Mouse (Mus musculus): ENCODE data around the gene Rprd1b. TPM values are rescaled to one million over a fixed set of nuclear protein-coding genes. Genes with fewer than 3 reads are reported as not detected.

The Rprd1b gene
- polyA plus RNA-seq, 1 experiment from 2014 or later, result 64.4 TPM

DNA sequence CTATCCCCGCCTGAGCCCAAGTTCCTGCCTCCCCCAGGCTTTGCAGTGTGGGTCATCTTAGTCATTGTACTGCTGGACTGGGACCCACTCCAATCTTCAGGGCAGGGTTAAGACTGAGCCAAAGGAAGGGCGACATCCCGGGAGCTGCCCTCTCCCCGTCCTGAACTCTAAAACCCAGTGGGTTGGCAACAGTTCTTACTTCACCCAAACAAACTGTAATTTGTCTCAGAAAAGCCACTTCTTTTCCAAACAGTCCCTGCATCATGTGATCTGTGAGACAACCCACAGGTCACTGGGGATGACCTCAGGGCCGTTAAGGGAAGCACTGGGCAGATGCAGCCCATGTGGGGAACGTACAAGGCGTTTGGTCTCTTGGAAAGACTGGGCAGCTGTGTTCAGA, 107.9 kb downstream of the Rprd1b start:
- WGBS, result 40% methylated on average over 7 of the region's 7 CpGs
- Histone ChIP-seq H3K4me3 (no peak overlapping the region), H3K4me1 (peaks cover 16% of the 10 kb centered on the region), H3K36me3 (no peaks in the 10 kb centered on the region), H3K27ac (no peak overlapping the region), H3K9me3 (replicated peaks) (no peaks in the 10 kb centered on the region), H3K27me3 (ENCODE audit: low read depth, poor library complexity, severe bottlenecking) (no peaks in the 10 kb centered on the region)
- no peak for DNase-seq (ENCODE audit: low spot score)

- DNase-seq (ENCODE audit: low spot score), result no peak
- Histone ChIP-seq H3K9me3 (replicated peaks) (no peaks in the 10 kb centered on the region), H3K4me1 (peaks cover 9% of the 10 kb centered on the region; the same call in 1 of the 2 replicates), H3K4me3 (no peak overlapping the region), H3K27ac (no peak overlapping the region), H3K36me3 (no peaks in the 10 kb centered on the region), H3K27me3 (ENCODE audit: low read depth, poor library complexity, severe bottlenecking) (peaks cover 7% of the 10 kb centered on the region; the same call in 1 of the 2 replicates)
- 92% methylated on average over 12 of the region's 12 CpGs for WGBS
Observed at GRCm38 (mm10) chr2:158137771-158138170, 109.5 kb downstream of the Rprd1b start.

GRCm38 (mm10) chr2:158138778-158139177, 110.5 kb downstream of the Rprd1b start:
- Histone ChIP-seq H3K36me3 (no peaks in the 10 kb centered on the region), H3K27ac (no peak overlapping the region)

DNA sequence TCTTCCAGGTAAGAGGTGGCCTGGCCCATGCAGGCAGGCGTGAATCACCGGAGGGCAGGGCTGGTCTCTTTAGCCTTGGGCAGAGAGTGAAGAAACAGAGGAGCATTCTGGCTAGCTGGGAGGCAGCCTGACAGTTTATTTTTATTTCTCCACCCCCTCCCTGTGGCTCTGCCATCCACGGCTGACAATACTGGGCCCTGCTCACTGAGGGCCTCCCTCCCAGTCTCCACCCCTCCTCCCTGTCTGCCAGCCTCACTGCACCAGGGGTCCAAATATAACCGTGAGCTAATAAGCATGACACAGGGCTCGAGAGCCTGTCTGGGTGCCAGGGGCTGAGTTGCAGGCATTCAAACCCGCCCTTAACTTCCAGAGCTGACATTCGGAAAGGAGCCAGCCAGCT, 111.3 kb downstream of the Rprd1b start:
- H3K4me1 ChIP-seq, result peaks cover 28% of the 10 kb centered on the region
- DNase-seq (ENCODE audit: low spot score), result no peak
- no peaks in the 10 kb centered on the region for H3K9me3 ChIP-seq (replicated peaks)
- 38% methylated on average over 7 of the region's 7 CpGs for WGBS
- H3K27me3 ChIP-seq (ENCODE audit: low read depth, poor library complexity, severe bottlenecking), result peaks cover 11% of the 10 kb centered on the region
- 0 out of 2 replicates have a peak overlapping the region, but pooled peaks have one; percentile 19 for H3K27ac ChIP-seq
- H3K4me3 ChIP-seq, result no peak overlapping the region
- no peaks in the 10 kb centered on the region for H3K36me3 ChIP-seq

More at GRCm38 (mm10) chr2:158138778-158139177, 110.5 kb downstream of the Rprd1b start:
- WGBS, result 92% methylated on average over 9 of the region's 9 CpGs
- peaks cover 19% of the 10 kb centered on the region for H3K4me1 ChIP-seq
- H3K4me3 ChIP-seq, result no peak overlapping the region
- peaks cover 7% of the 10 kb centered on the region; the same call in 1 of the 2 replicates for H3K27me3 ChIP-seq (ENCODE audit: low read depth, poor library complexity, severe bottlenecking)
- DNase-seq (ENCODE audit: low spot score), result no peak
- H3K9me3 ChIP-seq (replicated peaks), result no peaks in the 10 kb centered on the region

- Histone ChIP-seq H3K36me3 (no peaks in the 10 kb centered on the region), H3K4me3 (no peak overlapping the region), H3K9me3 (replicated peaks) (no peaks in the 10 kb centered on the region), H3K27ac (no peak overlapping the region), H3K4me1 (peaks cover 30% of the 10 kb centered on the region), H3K27me3 (ENCODE audit: low read depth, poor library complexity, severe bottlenecking) (peaks cover 22% of the 10 kb centered on the region)
- no peak for DNase-seq (ENCODE audit: low spot score)
- 93% methylated on average over 5 of the region's 5 CpGs for WGBS
Observed at GRCm38 (mm10) chr2:158140664-158141063, 112.4 kb downstream of the Rprd1b start.

DNA sequence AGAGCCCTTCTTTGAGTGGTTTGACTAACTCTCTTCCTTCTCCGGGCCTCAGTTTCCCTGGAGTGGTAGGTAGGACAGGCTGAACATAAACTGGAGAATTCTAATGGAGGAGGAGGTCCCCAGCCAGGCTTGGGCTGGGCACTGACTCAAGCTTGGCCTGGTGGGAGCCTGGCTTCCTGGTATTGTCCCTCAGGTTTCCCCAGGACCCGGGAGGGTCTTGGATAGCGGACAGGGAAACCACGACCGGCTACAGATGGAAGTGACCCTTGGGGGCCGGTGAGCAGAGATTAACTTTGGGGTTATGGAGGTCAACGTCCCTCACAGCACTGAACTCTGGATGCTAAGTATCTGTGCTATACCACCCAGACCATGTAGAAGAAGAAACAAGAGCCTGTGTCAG, 113.0 kb downstream of the Rprd1b start:
- no peaks in the 10 kb centered on the region for H3K9me3 ChIP-seq (replicated peaks)
- H3K4me3 ChIP-seq, result no peak overlapping the region
- peaks cover 28% of the 10 kb centered on the region for H3K27me3 ChIP-seq (ENCODE audit: low read depth, poor library complexity, severe bottlenecking)
- 88% methylated on average over 7 of the region's 7 CpGs for WGBS
- no peak overlapping the region for H3K27ac ChIP-seq
- H3K4me1 ChIP-seq, result peaks cover 35% of the 10 kb centered on the region
- no peaks in the 10 kb centered on the region for H3K36me3 ChIP-seq
- no peak for DNase-seq (ENCODE audit: low spot score)

- H3K27ac ChIP-seq, result 0 out of 2 replicates have a peak overlapping the region, but pooled peaks have one; percentile 46
- no peaks in the 10 kb centered on the region for H3K9me3 ChIP-seq (replicated peaks)
- peaks cover 35% of the 10 kb centered on the region for H3K4me1 ChIP-seq
- WGBS, result 81% methylated on average over 7 of the region's 7 CpGs
- H3K27me3 ChIP-seq (ENCODE audit: low read depth, poor library complexity, severe bottlenecking), result peaks cover 32% of the 10 kb centered on the region
- DNase-seq (ENCODE audit: low spot score), result no peak
- H3K36me3 ChIP-seq, result no peaks in the 10 kb centered on the region
- no peak overlapping the region for H3K4me3 ChIP-seq
Observed at GRCm38 (mm10) chr2:158141690-158142440, 113.6 kb downstream of the Rprd1b start.

- WGBS, result 82% methylated on average over 18 of the region's 18 CpGs
- Histone ChIP-seq H3K36me3 (no peaks in the 10 kb centered on the region), H3K4me1 (peaks cover 35% of the 10 kb centered on the region), H3K27me3 (ENCODE audit: low read depth, poor library complexity, severe bottlenecking) (peaks cover 43% of the 10 kb centered on the region), H3K9me3 (replicated peaks) (no peaks in the 10 kb centered on the region), H3K27ac (peak overlapping the region; percentile 46; the same call in 1 of the 2 replicates), H3K4me3 (no peak overlapping the region)
- no peak for DNase-seq (ENCODE audit: low spot score)
Observed at GRCm38 (mm10) chr2:158142981-158143380, 114.7 kb downstream of the Rprd1b start.

DNA sequence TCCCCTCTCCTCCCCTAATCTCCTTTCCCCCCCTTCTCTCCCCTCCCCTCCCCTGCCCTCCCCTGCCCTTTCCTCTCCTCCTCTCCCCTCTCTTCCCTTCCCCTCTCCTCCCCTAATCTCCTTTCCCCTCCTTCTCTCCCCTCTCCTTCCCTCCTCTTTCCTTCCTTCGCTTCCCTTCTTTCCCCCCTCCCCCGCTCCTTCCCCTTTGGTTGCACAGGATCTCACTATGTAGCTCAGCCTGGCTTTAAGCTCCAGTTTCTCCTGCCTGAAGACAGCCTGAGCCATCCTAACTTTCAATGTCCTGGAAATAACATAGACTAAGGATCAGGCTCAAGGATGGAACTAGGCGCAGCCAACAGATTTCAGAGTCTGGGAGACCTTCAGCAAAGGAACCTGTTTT, 115.5 kb downstream of the Rprd1b start:
- H3K4me3 ChIP-seq, result no peak overlapping the region
- no peak overlapping the region for H3K27ac ChIP-seq
- H3K4me1 ChIP-seq, result peaks cover 35% of the 10 kb centered on the region
- no peaks in the 10 kb centered on the region for H3K36me3 ChIP-seq
- 54% methylated on average over 3 of the region's 3 CpGs for WGBS
- H3K9me3 ChIP-seq (replicated peaks), result no peaks in the 10 kb centered on the region
- no peak for DNase-seq (ENCODE audit: low spot score)
- H3K27me3 ChIP-seq (ENCODE audit: low read depth, poor library complexity, severe bottlenecking), result peaks cover 44% of the 10 kb centered on the region

- no peak for DNase-seq (ENCODE audit: low spot score)
- peaks cover 44% of the 10 kb centered on the region for H3K27me3 ChIP-seq (ENCODE audit: low read depth, poor library complexity, severe bottlenecking)
- H3K4me3 ChIP-seq, result no peak overlapping the region
- peaks cover 35% of the 10 kb centered on the region for H3K4me1 ChIP-seq
- no peaks in the 10 kb centered on the region for H3K9me3 ChIP-seq (replicated peaks)
- 65% methylated on average over 8 of the region's 8 CpGs for WGBS
- H3K27ac ChIP-seq, result no peak overlapping the region
- H3K36me3 ChIP-seq, result no peaks in the 10 kb centered on the region
Observed at GRCm38 (mm10) chr2:158144263-158144662, 116.0 kb downstream of the Rprd1b start.

- Histone ChIP-seq H3K4me3 (0 out of 2 replicates have a peak overlapping the region, but pooled peaks have one; percentile 52), H3K27ac (no peak overlapping the region), H3K4me1 (peaks cover 29% of the 10 kb centered on the region), H3K27me3 (ENCODE audit: low read depth, poor library complexity, severe bottlenecking) (peaks cover 44% of the 10 kb centered on the region), H3K36me3 (no peaks in the 10 kb centered on the region), H3K9me3 (replicated peaks) (no peaks in the 10 kb centered on the region)
- no peak for DNase-seq (ENCODE audit: low spot score)
- WGBS, result 84% methylated on average over 6 of the region's 6 CpGs
Observed at GRCm38 (mm10) chr2:158144750-158145527, 116.6 kb downstream of the Rprd1b start.

- H3K4me1 ChIP-seq, result peaks cover 29% of the 10 kb centered on the region
- peak overlapping the region; percentile 75; the same call in 1 of the 2 replicates for H3K27ac ChIP-seq
- no peaks in the 10 kb centered on the region for H3K36me3 ChIP-seq
- no peak for DNase-seq (ENCODE audit: low spot score)
- WGBS, result 79% methylated on average over 5 of the region's 5 CpGs
- H3K9me3 ChIP-seq (replicated peaks), result no peaks in the 10 kb centered on the region
- H3K27me3 ChIP-seq (ENCODE audit: low read depth, poor library complexity, severe bottlenecking), result peaks cover 44% of the 10 kb centered on the region
- peak overlapping the region; percentile 52 for H3K4me3 ChIP-seq
Observed at GRCm38 (mm10) chr2:158145528-158146065, 117.3 kb downstream of the Rprd1b start.

DNA sequence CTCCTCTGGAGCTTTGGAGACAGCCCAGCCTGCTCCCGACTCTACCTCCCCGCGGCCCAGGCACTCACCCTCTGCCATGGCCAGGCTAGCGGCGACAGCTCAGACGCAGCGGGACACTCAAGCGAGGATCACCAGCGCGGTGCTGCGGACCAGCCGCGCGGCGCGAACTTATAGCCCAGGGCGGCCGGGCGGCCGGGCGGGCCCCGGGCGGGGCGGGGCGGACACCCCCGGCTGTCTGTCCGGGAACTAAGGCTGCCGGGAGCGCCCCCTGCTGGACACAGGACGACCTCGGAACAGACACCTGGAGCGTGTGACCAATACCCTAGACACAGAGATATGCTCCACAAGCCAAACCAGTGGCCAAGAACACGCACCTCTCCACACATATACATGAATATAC, 117.9 kb downstream of the Rprd1b start, which contains the start of gene Tgm2:
Tgm2 (minus strand) TSS at position 214 of the 400 bp plus-strand sequence.
- H3K27ac ChIP-seq, result peak within 1 kb of the TSS; percentile 75
- DNase-seq (ENCODE audit: low spot score), result peak; percentile 91

More for the DNA sequence above, 117.9 kb downstream of the Rprd1b start, which contains the start of gene Tgm2:
- H3K9me3 ChIP-seq (replicated peaks), result no peaks in the 10 kb centered on the region
- H3K4me1 ChIP-seq, result peaks cover 29% of the 10 kb centered on the region
- peaks cover 44% of the 10 kb centered on the region for H3K27me3 ChIP-seq (ENCODE audit: low read depth, poor library complexity, severe bottlenecking)
- no peaks in the 10 kb centered on the region for H3K36me3 ChIP-seq
- WGBS, result 1% methylated on average over 33 of the region's 33 CpGs
- peak within 1 kb of the TSS; percentile 52 for H3K4me3 ChIP-seq

Measured in limb, embryonic 10.5 days (tissue).